Mouse (Mus musculus) cerebellum, adult 2 months (tissue): ENCODE measurements at regions not wholly inside any gene's neighbourhood (a gene's known extent, or its start where the extent isn't known, plus 50 kb on each side); places are given as distances from the start of the nearest gene placed in this dataset.

Source experiments
- DNase-seq, 2 experiments: peaks; one replicate each; pipeline ENCODE4 v3.0.0; 2021
- H3K27ac ChIP-seq: fragments of 200-500 bp; 2 replicates; pipeline ENCODE4 v1.5.1; 2012; ENCODE audit warnings: low read length, control low read depth, inconsistent platforms; ENCODE audit not compliant: insufficient read depth
- H3K27me3 ChIP-seq: fragments of 200-500 bp; 2 replicates; pipeline ENCODE4 v1.6.1; 2012; ENCODE audit warnings: inconsistent platforms, mild to moderate bottlenecking, low read length, moderate library complexity; ENCODE audit not compliant: control insufficient read depth, insufficient read depth
- H3K4me1 ChIP-seq: fragments of 200-500 bp; 2 replicates; pipeline ENCODE4 v1.6.1; 2011; ENCODE audit warnings: low read length; ENCODE audit not compliant: control insufficient read depth, insufficient read depth
- H3K4me3 ChIP-seq: fragments of 200-500 bp; replicated peaks from 2 replicates; pipeline ENCODE3; 2011; ENCODE audit warnings: mild to moderate bottlenecking, low read depth, low read length, control low read depth; ENCODE audit not compliant: insufficient read depth
- CTCF ChIP-seq: fragments of 200-500 bp; IDR thresholded peaks from 2 replicates; pipeline ENCODE4 v1.5.1; 2011; ENCODE audit warnings: low read depth, mild to moderate bottlenecking, control low read depth, low read length, moderate library complexity, borderline replicate concordance; ENCODE audit not compliant: insufficient read depth
- POLR2A ChIP-seq: fragments of 200-500 bp; IDR thresholded peaks from 2 replicates; pipeline ENCODE4 v1.6.1; 2011; ENCODE audit warnings: low read length, control low read depth, borderline replicate concordance; ENCODE audit not compliant: insufficient read depth
- WGBS: fragments of 180-500 bp; shearing (Covaris S2); methylation state at CpG from one replicate; pipeline ENCODE4 v1.1.7; 2018; 5-methylcytosine and 5-hydroxymethylcytosine counted together

DNA sequence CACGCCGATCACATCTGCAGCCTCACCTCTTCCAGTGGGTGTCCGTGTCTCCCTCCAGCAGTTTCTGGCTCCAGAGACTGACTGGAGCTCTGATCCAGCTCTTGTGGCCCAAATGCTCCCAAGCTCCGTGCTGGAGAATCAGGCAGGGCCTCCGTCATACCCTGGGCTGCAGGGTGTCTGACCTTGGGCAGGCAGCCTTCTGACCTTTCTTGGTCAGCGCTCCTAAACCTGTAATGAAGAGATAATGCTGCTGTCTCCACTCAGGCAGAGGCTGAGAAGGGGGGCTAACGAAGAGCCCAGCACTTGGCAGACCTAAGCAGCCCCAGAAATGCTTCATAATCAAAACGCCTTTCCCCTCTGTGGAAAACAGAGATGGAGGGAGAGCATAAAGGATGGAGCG, 89.9 kb upstream of the Mef2a start:
- Histone ChIP-seq H3K27me3 (no peaks in the 10 kb centered on the region), H3K27ac (no peak overlapping the region), H3K4me1 (no peaks in the 10 kb centered on the region), H3K4me3 (no peak overlapping the region)
- no peak for DNase-seq
- WGBS, result 65% methylated on average over 9 of the region's 9 CpGs
- TF ChIP-seq POLR2A, result no peak
- no peak for TF ChIP-seq CTCF

DNA sequence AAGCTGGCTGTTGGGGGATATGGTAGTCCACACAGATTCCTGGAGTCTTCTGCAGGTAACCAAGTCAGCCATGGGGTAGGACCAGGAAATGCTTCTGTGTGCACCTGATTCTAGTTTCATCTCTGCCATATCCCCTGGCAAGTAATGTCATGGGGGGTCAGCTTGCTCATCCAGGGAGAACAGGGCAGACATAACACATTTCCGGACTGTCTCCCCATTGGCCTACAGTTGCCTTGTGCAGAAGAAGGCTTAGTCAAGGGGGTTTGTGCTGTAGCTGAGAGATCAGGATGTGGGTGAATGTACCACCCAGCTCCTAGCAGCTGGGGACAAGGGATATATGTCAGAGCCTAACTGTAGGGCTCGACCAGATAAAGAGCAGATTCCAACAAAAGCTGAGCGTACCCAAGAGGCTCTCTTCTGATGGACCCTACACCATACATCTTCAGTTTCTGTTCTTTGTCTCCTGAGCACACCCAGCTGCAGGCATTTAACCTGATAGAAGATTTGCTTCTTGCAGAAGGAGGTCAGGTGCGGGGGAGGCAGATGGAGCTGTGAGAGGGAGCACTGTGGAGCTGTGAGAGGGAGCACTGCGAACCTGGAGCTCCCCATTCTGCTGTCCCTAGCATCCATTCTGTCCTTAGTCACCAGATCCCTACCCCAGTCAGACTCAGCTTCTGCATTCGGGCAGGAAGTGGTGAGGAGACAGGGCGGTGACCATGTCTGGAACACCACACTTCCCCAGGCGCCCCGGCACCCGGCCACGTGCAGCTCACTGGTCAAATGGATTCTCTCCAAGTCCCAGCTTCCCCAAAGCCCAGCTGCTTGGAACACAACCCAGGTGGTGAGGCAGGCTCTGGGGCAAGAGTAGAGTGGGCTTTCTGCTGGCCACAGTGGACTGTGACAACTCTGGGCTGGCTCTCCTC, 88.9 kb upstream of the Mef2a start:
- Histone ChIP-seq H3K4me3 (no peak overlapping the region), H3K27ac (no peak overlapping the region), H3K4me1 (no peaks in the 10 kb centered on the region), H3K27me3 (no peaks in the 10 kb centered on the region)
- DNase-seq, result no peak
- 73% methylated on average over 11 of the region's 11 CpGs for WGBS
- TF ChIP-seq POLR2A (no peak), CTCF (no peak)

DNA sequence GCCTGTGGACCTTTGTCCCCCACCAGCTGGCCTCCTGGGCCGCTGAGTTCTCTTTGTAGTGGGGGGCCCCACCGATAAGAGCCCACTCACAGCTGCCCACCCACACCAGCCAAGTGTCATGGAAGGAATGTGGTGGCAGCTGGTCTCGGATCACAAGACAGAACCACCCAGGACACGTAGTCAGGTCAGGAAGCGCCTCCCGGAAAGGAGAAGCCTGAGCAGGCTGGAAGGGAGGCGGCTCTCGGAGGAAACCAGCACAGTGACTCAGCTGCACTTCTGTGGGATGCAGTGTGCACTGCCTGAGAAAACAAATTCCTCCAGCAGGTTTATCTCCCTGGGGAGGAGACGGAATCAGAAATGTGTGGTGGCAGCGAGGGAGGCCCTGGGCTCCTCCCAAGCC, 87.2 kb upstream of the Mef2a start:
- no peak overlapping the region for H3K4me3 ChIP-seq
- no peaks in the 10 kb centered on the region for H3K27me3 ChIP-seq
- H3K27ac ChIP-seq, result no peak overlapping the region
- 73% methylated on average over 10 of the region's 10 CpGs for WGBS
- no peak for TF ChIP-seq CTCF
- TF ChIP-seq POLR2A, result no peak
- H3K4me1 ChIP-seq, result no peaks in the 10 kb centered on the region
- no peak for DNase-seq

DNA sequence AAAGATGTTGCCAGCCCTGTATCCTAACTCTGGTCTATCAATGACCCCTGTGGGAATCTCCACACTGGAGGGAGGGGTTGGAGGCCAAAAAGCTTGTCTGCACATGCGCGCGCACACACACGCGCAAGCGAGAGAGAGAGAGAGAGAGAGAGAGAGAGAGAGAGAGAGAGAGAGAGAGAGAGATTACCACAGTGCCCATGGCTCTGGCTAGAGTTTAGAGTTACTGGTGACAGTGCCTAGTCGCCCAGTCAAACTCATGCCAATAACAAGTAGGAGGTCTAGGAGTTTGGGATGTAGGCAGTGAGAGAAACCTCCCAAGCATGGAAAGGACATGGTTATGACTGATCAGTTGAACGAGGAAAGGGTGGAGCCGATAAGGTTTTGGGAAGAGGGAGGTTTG, 86.6 kb upstream of the Mef2a start:
- TF ChIP-seq CTCF, result no peak
- no peak for TF ChIP-seq POLR2A
- no peaks in the 10 kb centered on the region for H3K4me1 ChIP-seq
- no peak for DNase-seq
- 97% methylated on average over 9 of the region's 9 CpGs for WGBS
- no peaks in the 10 kb centered on the region for H3K27me3 ChIP-seq
- no peak overlapping the region for H3K4me3 ChIP-seq
- H3K27ac ChIP-seq, result no peak overlapping the region

DNA sequence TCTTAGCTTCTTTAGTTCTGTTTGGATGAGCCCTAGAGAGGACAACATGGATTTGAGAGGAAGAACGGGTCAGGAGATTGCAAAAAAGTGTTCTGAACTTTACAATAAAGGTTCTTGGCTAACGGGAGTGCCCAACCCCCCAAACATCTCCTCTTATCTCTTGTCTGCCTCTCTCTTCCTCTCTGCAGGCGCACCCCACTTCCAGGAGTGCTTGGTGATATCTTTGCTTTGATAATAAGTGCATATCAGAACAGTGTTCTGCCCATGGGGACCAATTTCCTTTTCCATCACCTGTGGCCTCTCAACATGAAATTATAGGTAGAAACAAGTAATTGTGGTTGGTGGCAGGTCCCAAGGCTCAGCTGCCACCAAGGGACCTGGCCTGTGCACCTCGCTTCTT, 86.0 kb upstream of the Mef2a start:
- no peaks in the 10 kb centered on the region for H3K4me1 ChIP-seq
- no peak overlapping the region for H3K4me3 ChIP-seq
- no peaks in the 10 kb centered on the region for H3K27me3 ChIP-seq
- WGBS, result 95% methylated on average over 4 of the region's 4 CpGs
- no peak for DNase-seq
- H3K27ac ChIP-seq, result no peak overlapping the region
- no peak for TF ChIP-seq POLR2A
- no peak for TF ChIP-seq CTCF

DNA sequence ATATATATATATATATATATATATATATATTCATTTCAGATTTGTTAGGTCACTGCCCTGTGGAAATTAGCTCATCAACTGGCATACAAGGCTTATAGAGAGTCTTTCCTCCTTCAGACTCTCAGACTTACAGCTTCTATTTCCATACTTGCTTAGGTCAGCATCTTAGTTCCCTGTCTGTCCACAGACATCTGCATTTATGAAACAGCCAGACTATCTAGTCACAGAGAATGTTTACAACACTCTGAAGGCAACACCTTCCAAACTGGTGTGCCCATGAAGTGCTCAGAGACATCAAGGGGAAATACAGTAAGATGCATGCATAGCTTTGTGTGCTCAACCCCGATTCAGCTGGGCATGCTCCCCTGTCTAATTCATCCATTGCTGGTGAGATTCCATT, 85.2 kb upstream of the Mef2a start:
- Histone ChIP-seq H3K27ac (no peak overlapping the region), H3K27me3 (no peaks in the 10 kb centered on the region)
- 89% methylated on average over 1 of the region's 1 CpGs for WGBS

DNA sequence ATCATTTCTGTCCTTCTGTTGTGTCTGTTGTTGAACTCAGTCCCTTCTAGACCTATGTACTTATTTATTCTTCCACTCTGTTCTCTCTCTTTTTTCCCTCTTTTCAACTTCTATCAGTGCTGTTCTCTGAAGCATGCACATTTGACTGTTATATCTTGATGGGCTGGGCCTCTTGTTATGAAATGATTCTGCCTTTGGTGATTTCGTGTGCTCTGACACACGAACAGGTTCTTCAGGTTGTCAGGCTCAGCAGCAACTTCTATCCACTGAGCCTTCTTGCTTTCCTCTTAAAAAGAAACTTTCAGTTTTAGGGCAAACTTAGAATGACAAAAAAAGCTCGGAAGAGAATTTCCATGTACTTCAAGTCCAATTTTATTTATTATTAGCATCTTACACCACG, 83.4 kb upstream of the Mef2a start:
- no peak for DNase-seq
- 93% methylated on average over 4 of the region's 4 CpGs for WGBS
- Histone ChIP-seq H3K4me3 (no peak overlapping the region), H3K4me1 (no peaks in the 10 kb centered on the region), H3K27ac (no peak overlapping the region), H3K27me3 (no peaks in the 10 kb centered on the region)
- TF ChIP-seq CTCF (no peak), POLR2A (no peak)

More for the DNA sequence above, 85.2 kb upstream of the Mef2a start:
- Histone ChIP-seq H3K4me1 (no peaks in the 10 kb centered on the region), H3K4me3 (no peak overlapping the region)
- TF ChIP-seq POLR2A (no peak), CTCF (no peak)
- no peak for DNase-seq

DNA sequence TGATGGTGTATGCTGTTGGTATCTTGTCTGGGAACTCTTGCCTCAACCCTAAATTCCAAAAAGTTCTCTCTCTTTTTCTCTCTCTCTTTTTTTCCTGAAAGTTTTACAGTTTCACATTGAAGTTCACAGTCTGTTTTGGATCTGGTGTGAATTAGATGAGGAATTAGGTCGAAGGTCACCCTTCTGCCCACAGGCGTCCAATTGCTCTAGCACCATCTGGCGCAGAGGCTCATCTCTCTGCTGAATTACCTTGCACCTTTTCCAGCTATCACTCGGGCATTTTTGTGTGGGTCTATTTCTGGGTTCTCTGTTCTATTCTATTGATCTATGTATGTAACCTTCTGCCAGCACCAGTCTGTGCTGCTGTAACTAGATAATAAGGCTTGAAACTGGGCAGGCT, 81.8 kb upstream of the Mef2a start:
- Histone ChIP-seq H3K4me3 (no peak overlapping the region), H3K4me1 (no peaks in the 10 kb centered on the region)
- TF ChIP-seq CTCF, result no peak
- no peak for TF ChIP-seq POLR2A

More for the DNA sequence above, 81.8 kb upstream of the Mef2a start:
- DNase-seq, result no peak
- no peak overlapping the region for H3K27ac ChIP-seq
- no peaks in the 10 kb centered on the region for H3K27me3 ChIP-seq
- WGBS, result 60% methylated on average over 4 of the region's 4 CpGs
